Mouse (Mus musculus) hematopoietic stem cell, adult 5-6 weeks (primary cell): ENCODE measurements around the gene Stip1. TPM values are rescaled to one million over a fixed set of nuclear protein-coding genes. Genes with fewer than 3 reads are reported as not detected.

ENCODE experiments used
- ATAC-seq, 2 experiments: fragments of 125-278 bp in 1 of 2; replicated peaks in 1 of 2; 2 replicates each; pipeline ENCODE4 v1.8.0; 2016 to 2017; ENCODE audit warnings: inconsistent platforms in 2 of 2, mild to moderate bottlenecking in 2 of 2, moderate number of reproducible peaks in 2 of 2, low read depth in 1 of 2, moderate TSS enrichment in 1 of 2; ENCODE audit not compliant: low FRiP score in 2 of 2, poor library complexity in 2 of 2, severe bottlenecking in 2 of 2, insufficient read depth in 1 of 2, low TSS enrichment in 1 of 2
- total RNA-seq: library from RNA; stranded (forward); fragments of 172-1452, 232-1000 nt; gene quantifications from 2 replicates; pipeline ENCODE4 v1.2.3, GENCODE M21; 2017

Gene Stip1
- total RNA-seq, 1 experiment from 2014 or later: 250 TPM

GRCm38 (mm10) chr19:7039088-7039720 lies 563 bp downstream of the Stip1 start:
- no peak for ATAC-seq

DNA sequence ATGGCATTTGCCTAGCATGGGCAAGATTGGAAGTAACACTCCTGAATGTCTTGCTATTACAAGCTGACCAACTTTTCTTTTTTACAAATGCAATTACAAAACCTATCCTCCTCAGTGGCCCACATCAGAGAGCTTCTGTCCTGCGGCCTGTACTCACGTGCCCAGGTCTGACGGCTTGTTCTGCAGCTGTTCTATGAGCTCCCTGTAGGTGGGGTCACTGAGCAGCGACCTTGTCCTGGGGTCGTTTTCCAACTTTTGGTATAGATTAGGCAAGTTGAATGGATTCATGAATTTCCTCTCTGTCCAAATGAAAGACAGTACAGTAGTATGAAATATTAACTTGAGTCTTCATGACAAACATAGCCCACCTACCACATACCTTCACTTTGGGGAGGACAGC lies 5.8 kb downstream of the Stip1 start:
- no peak for ATAC-seq

- no peak for ATAC-seq
Observed at GRCm38 (mm10) chr19:7029531-7029930, 10.2 kb downstream of the Stip1 start.

- ATAC-seq: peak; percentile 44 to 50
Observed at GRCm38 (mm10) chr19:7020224-7020641, 19.5 kb downstream of the Stip1 start.

DNA sequence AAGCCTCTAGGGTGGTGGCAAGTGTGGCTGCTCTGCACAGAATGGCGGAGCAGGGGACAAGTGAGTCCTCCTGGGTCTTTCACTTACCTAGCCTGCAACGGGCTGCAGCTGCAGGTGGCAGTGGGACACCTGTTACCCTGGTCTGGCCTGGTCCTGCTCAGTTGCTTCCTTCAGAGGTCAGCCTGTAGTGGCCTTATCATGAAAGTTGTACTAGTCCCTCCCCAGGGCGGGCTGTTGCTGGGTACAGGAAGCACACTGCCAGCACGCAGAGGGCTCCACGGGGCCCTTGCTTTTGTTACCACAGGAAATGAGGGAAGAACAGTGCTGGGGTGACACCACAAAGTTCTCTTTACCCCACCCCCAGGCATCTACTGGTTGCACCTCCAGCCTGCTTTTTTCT lies 20.6 kb downstream of the Stip1 start, which contains the start of gene Fermt3:
TSS of gene Fermt3 (minus strand) at position 279 of the 400 bp plus-strand sequence.
- ATAC-seq: peak; percentile 80 to 83

DNA sequence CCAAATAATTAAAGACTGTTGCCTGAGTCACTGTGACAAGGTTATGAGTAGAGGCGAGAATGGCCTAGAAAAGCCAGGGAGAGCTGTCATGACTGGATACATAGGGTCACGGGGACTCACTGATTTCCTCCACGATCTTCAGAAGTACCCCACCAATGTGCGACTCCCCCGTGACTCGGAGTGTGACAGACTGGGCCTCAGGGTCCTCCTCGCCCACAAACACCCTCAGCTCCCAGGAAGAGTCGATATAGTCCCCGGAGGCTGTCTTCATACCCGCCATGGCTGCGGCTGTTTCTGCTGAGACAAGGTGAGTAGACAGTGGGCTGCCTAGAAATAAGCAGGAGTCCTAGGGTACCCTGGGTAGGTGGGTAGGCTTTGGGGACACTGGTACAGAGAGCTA lies 21.2 kb downstream of the Stip1 start:
- ATAC-seq: peak in 1 of 2 experiments; percentile 18; a peak in 2 of 4 replicates

GRCm38 (mm10) chr19:7017541-7018457 lies 22.0 kb downstream of the Stip1 start:
- peak; percentile 44 to 50 for ATAC-seq

DNA sequence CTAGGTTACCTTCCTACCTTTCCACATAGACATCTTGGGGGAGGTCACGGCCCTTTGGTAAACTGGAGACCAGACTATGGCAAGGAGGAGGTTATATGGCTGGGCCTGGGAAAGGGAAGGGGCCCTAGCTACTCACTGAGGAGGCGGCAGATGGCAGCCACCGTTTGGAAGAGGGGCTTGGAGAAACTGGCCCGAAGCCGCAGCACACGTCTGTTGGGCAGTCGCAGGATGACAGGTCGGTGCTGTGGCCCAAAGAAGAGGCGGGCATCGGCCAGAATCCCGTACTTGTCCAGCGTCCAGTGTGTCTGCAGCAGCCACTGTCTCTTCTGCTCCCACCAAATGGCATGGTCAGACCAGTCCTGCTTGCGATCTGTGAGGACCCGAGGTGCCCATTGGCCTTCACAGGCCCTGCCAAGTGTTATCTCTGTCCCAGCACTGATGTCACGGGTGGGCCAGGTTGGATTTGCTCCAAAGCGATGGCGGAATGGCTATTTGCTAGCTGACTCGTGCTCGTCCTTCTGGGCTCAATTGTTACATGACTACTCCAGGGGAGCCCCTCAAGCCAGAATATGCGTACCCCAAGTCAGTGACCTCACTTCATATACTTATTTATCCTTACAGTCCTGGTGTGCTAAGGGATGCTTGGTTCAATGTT lies 25.2 kb downstream of the Stip1 start:
- no peak for ATAC-seq

DNA sequence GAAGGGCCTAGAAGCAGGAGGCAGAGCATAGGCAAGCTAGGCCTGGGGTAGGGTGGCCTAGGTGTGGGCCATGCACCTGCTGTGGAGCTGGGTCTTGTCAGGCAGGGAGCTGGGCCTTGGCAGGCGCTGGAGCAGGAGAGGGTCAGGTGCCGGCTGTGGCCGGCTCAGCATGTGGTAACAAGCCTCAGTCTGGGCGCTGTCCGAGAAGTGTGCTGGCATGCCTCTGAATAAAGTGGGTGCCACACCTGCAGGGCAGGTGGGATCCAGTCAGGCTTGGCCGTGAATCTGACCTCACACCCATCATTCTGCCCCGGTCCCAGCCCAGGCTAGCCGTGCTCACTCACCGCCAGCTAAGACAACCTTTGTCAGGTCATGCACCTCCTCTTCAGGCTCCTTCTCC lies 25.8 kb downstream of the Stip1 start:
- ATAC-seq: no peak

DNA sequence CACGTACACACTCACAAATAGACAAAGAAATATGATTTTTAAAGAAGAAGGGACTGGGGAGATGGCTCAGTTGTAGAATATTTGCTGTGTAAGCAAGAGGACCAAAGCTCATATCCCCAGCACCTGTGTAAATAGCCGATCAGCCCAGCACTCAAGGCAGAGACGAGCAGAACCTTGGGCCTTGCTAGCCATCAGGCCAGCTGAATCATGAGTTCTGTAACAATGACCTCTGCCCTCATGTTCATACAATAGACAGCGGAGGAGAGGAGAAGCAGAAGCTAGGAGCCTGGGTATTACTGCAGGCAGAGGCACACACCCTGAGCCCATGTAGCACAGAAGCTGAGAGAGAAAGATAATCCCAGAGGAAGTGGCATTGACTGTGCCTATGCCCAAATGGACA lies 27.3 kb downstream of the Stip1 start:
- ATAC-seq: no peak

DNA sequence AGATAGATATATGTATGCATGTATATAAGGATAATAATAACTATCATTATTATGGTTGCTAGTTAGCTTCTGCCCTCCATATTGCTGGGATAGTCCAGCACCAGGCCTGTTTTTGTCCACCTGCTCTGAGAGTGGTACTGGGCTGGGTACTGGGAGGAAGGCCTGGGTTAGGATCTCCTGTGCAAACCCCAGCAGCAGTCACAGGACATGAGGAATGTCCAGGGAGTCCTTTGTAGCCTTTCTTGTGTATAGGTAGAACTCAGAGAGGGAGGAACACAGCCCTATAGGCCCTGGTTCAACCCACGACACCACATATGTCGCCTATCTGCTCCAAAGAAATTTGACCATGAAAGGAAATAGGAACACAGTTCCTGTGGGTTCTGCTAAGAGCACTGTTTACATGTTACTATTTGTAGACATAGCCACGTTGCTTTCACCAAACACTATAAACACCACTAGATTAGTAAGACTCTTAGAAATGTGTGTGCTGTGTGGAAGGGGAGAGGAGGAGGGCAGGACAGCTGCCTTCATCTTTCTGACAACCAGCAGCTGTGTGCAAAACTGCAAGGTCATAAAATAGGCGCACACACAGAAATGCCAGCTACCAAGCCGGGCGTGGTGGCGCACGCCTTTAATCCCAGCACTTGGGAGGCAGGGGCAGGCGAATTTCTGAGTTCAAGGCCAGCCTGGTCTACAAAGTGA lies 32.7 kb downstream of the Stip1 start:
- ATAC-seq: no peak

DNA sequence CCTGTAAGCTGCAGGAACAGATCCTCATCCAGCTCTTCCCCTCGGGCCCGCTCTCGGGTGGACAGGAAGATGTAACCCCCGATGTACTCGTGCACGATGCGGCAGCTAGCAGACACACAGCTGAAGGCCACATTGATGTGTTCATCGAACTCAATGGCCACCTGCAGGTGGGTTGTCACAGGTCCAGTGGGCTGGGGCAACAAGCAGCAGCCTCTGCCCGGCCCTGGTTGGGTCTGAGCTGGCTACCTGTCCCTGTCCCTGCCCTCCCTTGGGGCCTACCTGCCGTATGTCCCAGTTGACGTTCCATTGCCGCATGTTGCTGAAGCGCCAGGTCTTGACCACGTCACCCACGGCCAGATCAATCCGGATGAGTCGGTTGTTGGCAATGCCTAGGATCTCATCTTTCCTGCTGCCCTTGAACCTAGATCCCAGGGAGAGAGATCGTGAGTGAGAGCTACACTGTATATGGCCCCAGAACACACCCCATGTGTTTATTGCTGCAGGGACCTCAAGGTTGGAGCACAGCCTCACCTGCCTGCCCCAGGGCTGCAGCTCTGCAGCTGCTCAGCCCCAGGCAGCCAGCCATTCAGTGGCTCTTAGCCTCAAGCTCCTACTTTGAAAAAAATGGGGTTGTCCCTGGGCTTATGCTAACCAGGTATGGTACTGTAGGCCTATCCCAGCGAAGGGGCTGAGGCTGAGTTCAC lies 40.3 kb downstream of the Stip1 start:
- no peak for ATAC-seq

DNA sequence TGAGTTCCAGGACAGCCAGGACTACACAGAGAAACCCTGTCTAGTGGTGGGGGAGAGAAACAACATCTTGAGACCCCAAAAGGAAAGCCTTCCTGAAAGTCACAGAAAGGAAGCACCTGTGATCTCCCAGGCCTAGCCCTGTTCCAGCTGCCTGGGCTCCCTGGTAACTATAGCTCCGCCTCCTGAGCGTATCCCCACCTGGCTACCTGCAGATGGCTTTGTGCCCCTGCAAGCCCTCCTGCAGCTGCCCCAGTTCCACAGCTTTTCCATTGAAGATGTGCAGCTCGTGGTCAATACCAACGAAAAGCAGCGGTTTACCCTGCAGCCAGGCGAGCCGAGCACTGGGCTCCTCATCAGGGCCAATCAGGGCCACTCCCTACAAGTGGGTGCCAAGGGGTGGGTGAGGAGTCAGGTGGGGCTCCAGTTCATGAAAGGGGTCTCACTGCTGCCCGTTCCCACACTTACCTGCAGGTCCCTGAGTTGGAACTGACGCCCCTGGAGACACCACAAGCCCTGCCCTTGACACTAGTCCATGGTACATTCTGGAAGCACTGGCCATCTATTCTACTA lies 42.0 kb downstream of the Stip1 start:
- ATAC-seq: no peak

GRCm38 (mm10) chr19:6996006-6996405 lies 43.8 kb downstream of the Stip1 start, which contains the start of the genes Nudt22 and Trpt1:
Gene Nudt22, minus strand, starts transcription at chr19:6996117.
Gene Trpt1, plus strand, starts transcription at chr19:6996131.
- peak; percentile 47 to 56; a peak in 3 of 4 replicates for ATAC-seq

DNA sequence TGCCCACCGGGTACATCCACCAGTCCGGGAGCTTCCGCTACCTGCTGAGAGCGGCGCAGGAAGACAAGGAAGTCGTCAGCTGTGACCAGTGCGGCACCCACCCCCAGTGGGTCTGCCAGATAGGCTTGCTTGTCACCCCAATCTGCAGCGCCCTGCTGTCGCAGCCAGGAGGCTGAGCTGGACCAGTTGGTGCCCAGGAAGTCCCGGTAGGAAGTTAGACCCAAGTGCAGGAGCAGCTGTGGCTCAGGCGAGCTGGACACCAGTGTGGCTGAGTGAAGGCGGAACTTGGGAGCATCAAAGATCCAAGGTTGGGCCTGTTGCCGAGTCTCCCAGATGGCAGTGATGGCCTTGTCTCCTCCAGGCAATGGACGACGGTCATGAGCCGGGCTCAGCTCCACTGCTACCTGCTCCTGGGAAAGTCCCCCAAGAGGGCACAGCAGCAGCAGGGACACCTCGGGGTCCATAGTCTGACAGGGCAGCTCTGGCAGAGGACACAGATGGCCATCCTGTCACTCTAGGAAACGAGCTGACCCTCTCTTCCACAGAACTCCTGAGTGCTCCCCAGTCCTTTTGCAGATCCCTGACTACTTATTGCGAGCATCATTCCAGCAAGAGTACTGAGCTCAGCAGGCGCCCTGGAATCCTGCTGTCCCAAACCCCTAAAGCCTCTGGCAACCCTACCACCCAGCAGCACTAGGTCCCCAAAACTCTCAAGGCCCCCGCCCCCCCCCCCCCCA lies 44.3 kb downstream of the Stip1 start:
- no peak for ATAC-seq

- ATAC-seq: no peak
Observed at GRCm38 (mm10) chr19:6994489-6994888, 45.3 kb downstream of the Stip1 start.
